Mouse (Mus musculus): ENCODE results near the gene Ccdc110. TPM values are rescaled to one million over a fixed set of nuclear protein-coding genes. Genes with fewer than 3 reads are reported as not detected.

Ccdc110 gene
- not detected for polyA plus RNA-seq (2017; shearing (Covaris generic))

GRCm38 (mm10) chr8:45934582-45935014 lies at the start of gene Ccdc110:
Gene Ccdc110, plus strand, starts transcription at chr8:45934619.

GRCm38 (mm10) chr8:45885202-45885685 lies 49.2 kb upstream of the Ccdc110 start, which contains the start of gene Pdlim3:
Gene Pdlim3, plus strand, starts transcription at chr8:45885461.

GRCm38 (mm10) chr8:45975126-45975836 lies 40.9 kb downstream of the Ccdc110 start, which contains the start of the genes 1700029J07Rik and Ufsp2:
Gene 1700029J07Rik, minus strand, starts transcription at chr8:45975252.
Gene Ufsp2, plus strand, starts transcription at chr8:45975528.

Other genes with a start within 250 kb of the Ccdc110 start
- 0.19 TPM for gene Pdlim3, start 49.2 kb upstream of the Ccdc110 start, polyA plus RNA-seq (2017; shearing (Covaris generic))
- gene 1700029J07Rik, start 40.6 kb downstream of the Ccdc110 start, polyA plus RNA-seq (2017; shearing (Covaris generic)), result 1.8 TPM
- 17.6 TPM for gene Ufsp2, start 40.9 kb downstream of the Ccdc110 start, polyA plus RNA-seq (2017; shearing (Covaris generic))
- gene Lrp2bp, start 64.7 kb downstream of the Ccdc110 start, polyA plus RNA-seq (2017; shearing (Covaris generic)), result not detected
- gene Ankrd37, start 71.1 kb downstream of the Ccdc110 start, polyA plus RNA-seq (2017; shearing (Covaris generic)), result 38.4 TPM
- gene Cfap97, start 217.2 kb downstream of the Ccdc110 start, polyA plus RNA-seq (2017; shearing (Covaris generic)), result 15.3 TPM
- 18.1 TPM for gene Snx25, start 217.5 kb downstream of the Ccdc110 start, polyA plus RNA-seq (2017; shearing (Covaris generic))